Mouse (Mus musculus) CH12.LX (cell line): Measurements from ENCODE around the gene 1700086D15Rik.

Source experiments
- BHLHE40 ChIP-seq: IDR thresholded peaks from 2 replicates; pipeline ENCODE4 v1.6.1; 2011; ENCODE audit warnings: mild to moderate bottlenecking, low read depth, low read length, improper control_type of control experiment
- CHD2 ChIP-seq: IDR thresholded peaks from 2 replicates; pipeline ENCODE4 v1.6.1; 2011; ENCODE audit warnings: low read length, improper control_type of control experiment
- CTCF ChIP-seq, 2 experiments: IDR thresholded peaks in 1 of 2; conservative IDR thresholded peaks in 1 of 2; 2 replicates each; pipeline ENCODE4 v1.5.1; 2011 to 2012; ENCODE audit warnings: low read depth in 2 of 2, low read length in 2 of 2, improper control_type of control experiment in 1 of 2, inconsistent platforms in 1 of 2, mild to moderate bottlenecking in 1 of 2, moderate library complexity in 1 of 2
- E2F4 ChIP-seq: IDR thresholded peaks from 2 replicates; pipeline ENCODE4 v1.6.1; 2011; ENCODE audit warnings: low read depth, low read length, improper control_type of control experiment; ENCODE audit not compliant: insufficient replicate concordance
- EP300 ChIP-seq: IDR thresholded peaks from 2 replicates; pipeline ENCODE4 v1.6.1; 2011; ENCODE audit warnings: low read length, improper control_type of control experiment
- ETS1 ChIP-seq: conservative IDR thresholded peaks from 2 replicates; pipeline ENCODE4 v1.6.1; 2012; ENCODE audit warnings: low read depth, mild to moderate bottlenecking, inconsistent platforms, low read length, improper control_type of control experiment, moderate library complexity
- JUND ChIP-seq: conservative IDR thresholded peaks from 2 replicates; pipeline ENCODE4 v1.6.1; 2011; ENCODE audit warnings: low read depth, low read length, improper control_type of control experiment
- KAT2A ChIP-seq: IDR thresholded peaks from 2 replicates; pipeline ENCODE4 v1.6.1; 2012; ENCODE audit warnings: low read length, improper control_type of control experiment, inconsistent platforms; ENCODE audit not compliant: insufficient replicate concordance
- MAZ ChIP-seq: IDR thresholded peaks from 2 replicates; pipeline ENCODE4 v1.6.1; 2012; ENCODE audit warnings: low read depth, mild to moderate bottlenecking, inconsistent platforms, low read length, improper control_type of control experiment, moderate library complexity
- MEF2A ChIP-seq: IDR thresholded peaks from 2 replicates; pipeline ENCODE4 v1.6.1; 2014; ENCODE audit warnings: low read depth, mild to moderate bottlenecking, inconsistent platforms, low read length, improper control_type of control experiment, borderline replicate concordance
- MXI1 ChIP-seq: IDR thresholded peaks from 2 replicates; pipeline ENCODE4 v1.6.1; 2011; ENCODE audit warnings: mild to moderate bottlenecking, low read depth, low read length, improper control_type of control experiment
- NRF1 ChIP-seq: IDR thresholded peaks from 2 replicates; pipeline ENCODE4 v1.6.1; 2014; ENCODE audit warnings: low read depth, mild to moderate bottlenecking, inconsistent platforms, low read length, improper control_type of control experiment, moderate library complexity
- RAD21 ChIP-seq: IDR thresholded peaks from 2 replicates; pipeline ENCODE4 v1.6.1; 2011; ENCODE audit warnings: low read depth, mild to moderate bottlenecking, low read length, improper control_type of control experiment, moderate library complexity

GRCm38 (mm10) chr11:65128666-65129065 lies 31.0 kb downstream of the 1700086D15Rik start:
- TF ChIP-seq CTCF (conservative IDR thresholded peaks at IDR 0.05 in 1 of 2, IDR thresholded peaks at IDR 0.05 in 1 of 2; ENCODE audit: low read depth in 2 of 2, low read length in 2 of 2) (no peak), NRF1 (no peak), JUND (no peak), BHLHE40 (no peak), E2F4 (no peak), ETS1 (no peak), EP300 (no peak), MXI1 (no peak), RAD21 (no peak), KAT2A (no peak), CHD2 (no peak), MEF2A (no peak), MAZ (no peak)
